Mouse (Mus musculus): ENCODE results near the gene Srrt.

Gene Srrt

GRCm38 (mm10) chr5:137337190-137337589, 29.7 kb upstream of the Srrt start:
- peak in 1 of 2 experiments; percentile 31 for DNase-seq

DNA sequence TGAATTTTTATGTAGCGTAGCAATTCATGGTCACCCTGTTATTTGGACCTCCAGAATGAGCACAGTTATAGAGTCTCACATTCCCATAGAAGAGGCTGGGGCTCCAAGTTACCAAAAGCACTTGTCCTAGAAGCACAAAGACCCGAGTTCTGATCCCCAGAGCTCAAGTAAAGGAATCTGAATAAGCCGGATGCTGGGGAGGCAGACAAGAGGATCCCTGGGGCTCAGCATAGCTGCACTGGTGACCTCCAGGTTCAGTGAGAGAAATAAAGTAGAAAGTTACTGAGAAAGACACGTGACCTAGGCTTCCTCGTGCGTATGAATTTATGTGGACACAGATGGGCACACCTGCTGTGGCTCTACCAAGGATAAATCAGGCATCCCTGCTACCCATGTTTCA, 27.6 kb upstream of the Srrt start:
- DNase-seq, result no peak

DNA sequence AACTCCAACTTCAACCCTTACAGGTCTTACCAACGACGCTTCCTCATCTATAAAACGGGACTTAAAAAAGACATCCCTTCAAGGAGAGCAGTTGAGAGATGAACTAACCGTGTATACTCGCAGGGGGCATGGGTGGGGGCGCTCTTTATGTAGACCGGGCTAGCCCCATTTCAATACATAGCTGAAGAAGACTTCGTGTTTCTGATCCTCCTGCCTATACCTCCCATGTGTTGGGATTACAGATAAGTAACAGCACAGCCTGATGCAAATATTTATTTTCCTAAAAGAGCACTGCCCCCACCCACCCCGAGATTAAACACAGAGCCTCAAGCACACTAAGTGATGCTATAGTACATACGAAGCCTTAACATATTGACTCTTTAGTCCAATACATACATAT, 26.8 kb upstream of the Srrt start:
- no peak for DNase-seq

- peak; percentile 97 to 98 for DNase-seq
Observed at GRCm38 (mm10) chr5:137333512-137334174, 26.2 kb upstream of the Srrt start, which contains the start of gene Slc12a9. Slc12a9 (minus strand) TSS chr5:137333597.

DNA sequence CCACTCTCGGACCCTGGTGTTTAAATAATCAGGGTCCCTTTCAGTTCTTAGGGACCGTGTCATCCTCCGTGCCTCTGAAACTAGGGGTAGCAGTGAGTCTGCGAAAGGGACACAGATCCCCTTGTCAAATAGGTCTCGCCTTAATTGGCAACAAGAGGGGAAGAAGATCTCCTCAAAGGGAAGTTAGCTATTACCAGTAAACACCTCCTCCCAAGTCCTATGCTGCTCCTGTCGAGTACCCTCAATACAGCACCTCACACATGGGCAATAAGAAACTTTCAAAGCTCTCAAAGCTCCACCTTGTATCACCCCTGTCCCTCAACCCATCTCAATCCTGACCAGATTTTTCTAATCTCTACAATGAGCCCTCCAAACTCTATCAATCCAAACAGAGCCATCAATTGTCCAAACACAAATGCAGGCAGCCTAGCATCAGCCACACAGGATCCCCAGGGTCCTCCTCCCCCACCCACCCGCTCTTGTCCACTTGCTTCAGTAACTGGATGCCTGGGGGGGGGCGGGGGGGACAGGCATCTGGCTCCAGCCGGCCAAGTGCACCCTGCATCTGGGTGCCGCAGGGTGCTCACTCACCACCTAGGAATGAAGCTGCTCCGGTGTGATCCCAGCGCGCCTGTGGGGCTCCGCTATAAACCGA, 25.5 kb upstream of the Srrt start:
- no peak for DNase-seq

GRCm38 (mm10) chr5:137330910-137331309, 23.4 kb upstream of the Srrt start:
- DNase-seq, result no peak

- no peak for DNase-seq
Observed at GRCm38 (mm10) chr5:137320996-137321395, 13.5 kb upstream of the Srrt start.

- DNase-seq, result peak; percentile 72 to 74
Observed at GRCm38 (mm10) chr5:137318570-137318969, 11.1 kb upstream of the Srrt start.

GRCm38 (mm10) chr5:137317361-137317760, 9.9 kb upstream of the Srrt start:
- no peak for DNase-seq

- DNase-seq, result peak in 1 of 2 experiments; percentile 68
Observed at GRCm38 (mm10) chr5:137315084-137315903, 7.8 kb upstream of the Srrt start.

- DNase-seq, result peak; percentile 88 to 94
Observed at GRCm38 (mm10) chr5:137314193-137315083, 7.0 kb upstream of the Srrt start, which contains the start of gene Trip6. Trip6 (minus strand) TSS chr5:137314404.

GRCm38 (mm10) chr5:137313466-137314192, 6.2 kb upstream of the Srrt start:
- no peak for DNase-seq

- DNase-seq, result no peak
Observed at GRCm38 (mm10) chr5:137308356-137308755, 882 bp upstream of the Srrt start.

GRCm38 (mm10) chr5:137306439-137307005, 952 bp downstream of the Srrt start:
- no peak for DNase-seq

- no peak for DNase-seq
Observed at GRCm38 (mm10) chr5:137305822-137306221, 1.7 kb downstream of the Srrt start.

- DNase-seq, result no peak
Observed at GRCm38 (mm10) chr5:137304816-137305215, 2.7 kb downstream of the Srrt start.

DNA sequence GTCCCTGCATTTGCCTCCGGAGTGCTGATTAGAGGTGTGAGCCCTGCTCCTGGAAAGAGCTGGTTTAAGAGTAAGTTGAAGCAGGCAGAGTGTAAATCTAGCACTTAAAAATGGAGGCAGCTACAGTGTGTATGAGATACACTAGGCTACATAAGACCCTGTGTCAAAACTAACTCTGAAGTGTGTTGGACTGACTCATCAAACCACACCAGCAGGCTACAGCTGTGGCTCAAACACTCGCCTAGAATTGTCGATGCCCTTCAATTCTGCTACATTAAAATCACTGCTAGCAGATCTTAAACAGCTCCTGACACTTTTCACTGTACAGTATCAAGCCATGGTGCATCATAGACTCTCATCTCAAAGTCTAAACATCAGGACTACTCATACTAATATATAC, 3.3 kb downstream of the Srrt start:
- DNase-seq, result no peak

GRCm38 (mm10) chr5:137303609-137304008, 3.9 kb downstream of the Srrt start:
- no peak for DNase-seq

DNA sequence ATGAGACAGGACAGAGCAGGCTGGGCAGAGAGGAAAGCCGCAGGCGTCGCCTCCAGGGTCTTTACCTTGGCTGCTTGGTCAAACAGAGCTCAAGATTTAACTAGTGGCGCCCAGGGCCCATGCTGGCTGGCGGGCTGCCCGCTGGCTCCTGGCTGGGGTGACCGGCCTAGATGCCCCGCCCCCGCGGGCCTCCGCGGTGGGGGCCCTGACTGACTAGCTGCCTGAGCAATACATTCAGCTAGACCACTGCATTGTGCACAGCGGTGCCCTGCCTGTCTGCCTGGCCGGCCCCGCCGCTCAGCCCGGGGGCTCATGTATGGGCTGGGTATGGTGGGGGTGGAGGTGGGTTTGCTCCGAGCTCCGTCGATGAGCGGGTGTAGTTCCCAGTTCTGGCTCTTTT, 6.2 kb downstream of the Srrt start:
- peak; percentile 29 to 72 for DNase-seq

- no peak for DNase-seq
Observed at GRCm38 (mm10) chr5:137299240-137299639, 8.2 kb downstream of the Srrt start.

- no peak for DNase-seq
Observed at GRCm38 (mm10) chr5:137297126-137297525, 10.3 kb downstream of the Srrt start.

Data from kidney, postnatal 36 days (tissue).